Mouse (Mus musculus) retina, adult 2 months (tissue): ENCODE measurements around the gene Cpped1.
A peak's percentile ranks its signal among the peaks of the same experiment; 100 is the strongest.

Experiments used
- DNase-seq: peaks from one replicate; pipeline ENCODE4 v3.0.0-alpha.2; 2012; ENCODE audit warnings: low read depth, low spot score

Gene Cpped1

DNA sequence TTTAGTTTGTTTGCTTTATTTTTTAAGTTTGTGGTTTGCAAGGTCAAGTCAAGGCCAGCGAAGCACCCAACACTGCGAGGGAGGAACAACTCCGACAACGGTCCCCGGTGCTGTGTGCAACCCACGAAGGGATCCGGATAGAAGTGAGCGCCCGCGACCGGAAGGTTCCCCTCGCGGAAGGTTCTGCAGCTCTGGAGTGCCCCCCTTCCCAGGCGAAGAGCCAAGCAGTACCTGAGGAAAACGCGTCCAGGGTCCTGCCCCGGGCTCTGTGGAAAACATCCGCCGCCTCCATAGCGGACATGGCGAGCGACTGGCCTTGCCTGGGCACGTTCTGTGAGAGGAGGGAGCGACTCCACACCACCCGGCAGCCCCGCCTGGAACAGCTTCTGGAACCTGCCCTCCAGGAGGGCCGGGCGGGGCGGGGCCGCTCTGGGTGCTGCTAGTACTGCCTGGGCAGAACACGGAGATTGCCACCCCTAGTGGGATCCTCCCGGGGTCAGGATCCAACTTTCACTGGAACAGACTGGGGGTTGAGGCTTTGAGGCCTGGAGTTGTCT, at the start of gene Cpped1:
Gene Cpped1 (minus strand): TSS at position 411 of the 557 bp plus-strand sequence.
- DNase-seq: peak; percentile 82

DNA sequence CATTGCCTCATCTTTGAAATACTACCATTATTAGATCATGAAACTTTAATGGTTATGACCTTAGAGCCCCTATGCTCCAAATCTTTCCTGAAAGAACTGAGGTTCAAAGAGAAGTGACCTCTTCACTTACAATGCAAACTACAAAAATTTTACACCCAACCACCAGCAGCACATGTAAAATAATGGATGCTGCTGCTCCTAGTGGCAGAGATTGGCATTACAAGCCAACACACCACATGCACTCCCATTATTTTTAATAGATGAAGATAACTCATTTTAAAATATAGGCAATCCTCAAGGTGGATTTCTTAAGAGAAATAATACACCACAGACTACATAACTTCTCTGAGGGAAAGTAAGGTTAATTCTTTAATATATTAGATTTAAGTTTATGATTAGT, 31.2 kb upstream of the Cpped1 start:
- peak; percentile 13 for DNase-seq

DNA sequence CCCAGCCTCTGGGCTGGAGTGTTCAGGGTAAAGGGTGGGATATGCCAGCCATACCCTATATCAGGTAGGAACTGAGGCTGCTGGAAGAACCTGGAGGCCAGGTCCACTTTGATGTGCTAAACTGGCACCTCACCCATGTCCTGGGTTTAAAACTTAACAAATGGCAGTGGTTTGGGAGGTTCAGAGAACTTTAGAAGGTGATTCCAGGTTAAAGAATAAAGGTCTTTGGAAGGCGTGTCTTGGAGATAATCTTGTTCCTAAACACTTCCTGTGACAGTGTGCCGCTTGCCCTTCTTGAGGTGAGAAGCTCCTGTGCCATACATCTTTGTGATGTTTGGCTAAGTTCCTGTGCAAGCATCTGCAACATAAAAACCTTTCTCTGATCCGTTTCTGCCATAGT, 1.6 kb upstream of the Cpped1 start:
- DNase-seq: no peak

DNA sequence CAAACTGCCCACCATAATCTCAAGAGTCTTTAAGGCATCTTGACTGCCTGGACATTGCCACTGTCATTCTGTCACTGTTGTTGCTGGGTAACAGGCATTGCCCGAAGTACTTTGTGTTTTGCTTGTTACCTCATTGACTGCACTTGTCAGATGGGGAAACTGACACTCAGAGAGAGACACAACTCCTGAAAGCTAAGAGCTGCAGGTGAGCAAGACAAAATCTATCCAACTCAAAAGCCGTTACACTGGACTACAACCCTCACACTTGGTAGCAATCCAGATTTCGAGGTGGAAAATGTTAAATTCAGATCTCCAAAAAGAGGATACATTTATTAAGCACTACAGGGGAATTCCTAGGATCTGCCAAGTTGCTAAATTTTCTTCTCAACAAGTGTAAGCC, 572 bp upstream of the Cpped1 start:
- DNase-seq: no peak

DNA sequence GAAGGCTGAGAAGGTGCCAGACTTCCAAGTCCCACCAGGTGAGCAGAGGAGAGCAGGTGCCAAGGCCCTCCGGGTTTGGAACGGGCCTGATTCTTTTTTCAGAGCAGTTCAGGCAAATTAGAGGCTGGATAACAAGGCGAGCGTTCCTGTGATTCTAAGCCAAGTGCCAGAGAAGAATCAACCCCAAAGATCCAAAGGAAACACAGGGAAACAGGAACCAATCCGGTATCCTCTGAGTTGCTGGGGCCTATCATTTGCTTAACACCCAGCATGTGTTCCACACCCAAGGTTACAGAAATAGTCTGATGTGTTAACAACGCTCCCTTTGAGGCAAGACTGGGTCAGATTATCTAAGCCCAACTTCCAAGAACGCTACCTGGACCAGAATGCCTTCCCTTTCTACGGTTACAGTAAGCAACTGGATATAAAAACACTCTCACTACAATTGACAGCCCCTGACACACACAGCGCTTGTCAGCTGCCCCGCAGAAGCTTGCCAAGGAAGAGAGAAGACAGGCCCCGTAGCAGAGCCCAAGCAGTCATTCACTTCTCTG, 707 bp downstream of the Cpped1 start:
- no peak for DNase-seq

DNA sequence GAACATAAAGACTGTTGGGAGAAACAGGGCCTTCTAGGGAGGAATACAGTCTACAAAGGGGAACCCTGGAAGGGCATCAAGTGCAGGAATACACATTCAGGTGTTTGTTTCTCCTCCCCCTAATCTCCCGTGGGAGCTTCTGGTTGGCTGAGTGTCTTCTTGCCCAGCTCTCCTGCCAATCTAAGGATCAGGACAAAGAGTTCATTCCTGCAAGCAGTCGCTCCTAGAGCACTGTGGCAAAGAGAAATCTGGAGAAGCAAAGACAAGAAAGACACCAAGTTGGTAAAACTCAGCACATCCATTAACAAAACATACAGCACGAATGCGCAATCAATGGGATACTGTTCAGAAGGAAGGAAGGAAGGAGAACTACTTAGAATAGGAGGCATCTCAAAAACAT, 1.4 kb downstream of the Cpped1 start:
- no peak for DNase-seq

DNA sequence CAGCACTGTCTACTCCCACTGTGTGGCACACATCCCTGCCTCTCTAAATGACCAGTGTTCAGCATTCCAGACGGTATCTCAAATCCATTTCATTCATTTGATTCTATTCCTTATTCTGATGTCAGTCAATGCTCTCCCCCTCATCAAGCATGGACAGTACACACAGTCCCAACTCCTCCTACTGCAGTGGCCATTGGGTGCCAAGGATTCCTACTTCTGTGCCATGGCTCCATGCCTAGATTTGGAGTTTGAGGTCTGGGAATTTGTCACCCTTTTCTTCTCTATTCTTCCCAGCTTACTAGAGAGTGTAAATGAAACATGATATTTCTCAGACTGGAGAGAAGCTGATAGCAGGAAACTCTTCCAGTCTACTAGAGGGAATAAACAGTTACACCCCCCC, 2.3 kb downstream of the Cpped1 start:
- DNase-seq: no peak

DNA sequence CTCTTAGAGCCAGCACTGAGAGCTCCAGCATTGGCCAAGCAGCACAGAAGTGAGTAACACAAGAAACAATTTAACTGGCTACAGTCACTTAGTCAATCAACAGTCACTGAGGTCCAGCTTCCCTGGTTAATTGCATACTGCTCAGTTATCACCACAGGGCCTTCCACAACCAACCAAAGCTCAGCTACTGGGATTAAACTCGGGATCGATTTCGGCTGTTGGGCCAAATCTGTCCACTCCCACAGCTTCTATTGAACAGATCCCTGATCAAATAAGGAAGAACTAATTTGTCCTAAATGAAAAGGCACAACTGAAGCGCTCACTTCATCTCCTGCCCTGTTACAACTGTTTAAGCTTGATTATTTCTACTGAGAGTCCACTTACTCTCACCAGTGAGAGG, 4.0 kb downstream of the Cpped1 start:
- no peak for DNase-seq

DNA sequence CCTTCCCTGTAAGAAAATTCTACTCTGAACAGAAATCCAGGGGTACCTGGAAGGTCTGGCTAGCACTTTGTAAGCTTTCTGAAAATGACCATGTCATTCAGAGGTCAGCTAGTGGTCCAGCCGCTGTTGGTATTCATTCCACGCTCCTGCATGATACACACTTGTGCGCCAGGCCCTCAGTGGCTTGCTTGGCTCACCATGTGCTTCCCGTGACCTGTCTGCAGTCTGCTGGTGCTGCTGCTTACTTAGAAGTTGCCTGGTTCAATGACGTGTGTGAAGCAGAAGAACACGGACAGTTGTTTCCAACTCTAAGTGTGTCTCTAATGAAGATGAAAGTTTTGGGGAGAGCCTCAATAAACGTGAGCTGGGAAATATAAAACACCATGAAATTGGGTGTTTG, 7.2 kb downstream of the Cpped1 start:
- DNase-seq: no peak

DNA sequence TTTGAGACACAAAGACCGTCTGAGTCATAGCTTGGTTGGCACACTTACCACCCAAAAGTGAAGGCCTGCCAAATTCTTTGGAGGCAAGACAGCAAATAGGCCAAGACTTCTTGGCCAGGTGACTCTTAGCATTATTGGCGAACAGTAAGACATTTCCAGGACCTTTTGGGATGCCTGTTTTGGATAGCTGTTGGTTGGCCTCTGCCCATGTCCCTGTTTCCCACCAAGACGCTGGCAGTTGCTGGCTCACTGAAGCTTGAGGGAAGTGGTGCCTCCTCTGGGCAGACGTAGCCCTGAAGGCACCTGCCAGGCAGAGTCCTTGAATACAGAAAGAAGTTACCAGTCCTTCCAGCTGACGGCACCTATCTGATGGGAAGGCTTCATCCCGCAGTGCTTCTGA, 8.9 kb downstream of the Cpped1 start:
- DNase-seq: no peak

DNA sequence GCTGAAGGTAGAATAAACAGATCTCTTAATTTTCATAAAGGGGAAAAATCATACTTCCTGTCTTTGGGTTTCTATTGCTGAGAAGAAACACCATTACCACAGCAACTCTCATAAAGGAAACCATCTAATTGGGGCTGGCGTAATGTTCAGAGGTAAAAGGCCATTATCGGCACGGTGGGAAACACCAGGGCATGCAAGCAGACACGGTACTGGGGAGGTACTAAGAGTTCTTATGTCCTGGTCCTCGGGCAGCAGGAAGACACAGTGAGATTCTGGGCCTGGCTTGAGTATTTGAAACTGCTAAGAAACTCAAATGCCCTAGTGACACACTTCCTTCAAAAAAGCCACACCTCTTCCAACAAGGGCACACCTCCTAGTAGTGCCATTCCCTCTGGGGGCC, 12.8 kb downstream of the Cpped1 start:
- no peak for DNase-seq

DNA sequence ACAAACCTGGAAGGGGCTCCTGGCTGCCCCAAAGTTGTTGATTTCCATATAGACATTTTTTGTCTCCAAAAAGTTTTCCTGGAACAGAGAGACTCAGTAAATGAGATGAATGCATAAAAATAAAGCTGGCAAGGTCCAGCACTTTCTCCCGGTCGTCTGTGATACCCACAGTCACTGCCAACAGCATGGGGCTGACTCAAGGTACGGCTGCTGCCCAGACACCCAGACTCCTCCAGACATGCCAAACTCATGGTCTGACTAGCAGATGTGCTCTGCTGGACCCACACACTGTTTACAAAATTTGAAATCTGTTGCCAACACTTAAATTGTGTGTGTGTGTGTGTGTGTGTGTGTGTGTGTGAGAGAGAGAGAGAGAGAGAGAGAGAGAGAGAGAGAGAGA, 14.4 kb downstream of the Cpped1 start:
- no peak for DNase-seq

DNA sequence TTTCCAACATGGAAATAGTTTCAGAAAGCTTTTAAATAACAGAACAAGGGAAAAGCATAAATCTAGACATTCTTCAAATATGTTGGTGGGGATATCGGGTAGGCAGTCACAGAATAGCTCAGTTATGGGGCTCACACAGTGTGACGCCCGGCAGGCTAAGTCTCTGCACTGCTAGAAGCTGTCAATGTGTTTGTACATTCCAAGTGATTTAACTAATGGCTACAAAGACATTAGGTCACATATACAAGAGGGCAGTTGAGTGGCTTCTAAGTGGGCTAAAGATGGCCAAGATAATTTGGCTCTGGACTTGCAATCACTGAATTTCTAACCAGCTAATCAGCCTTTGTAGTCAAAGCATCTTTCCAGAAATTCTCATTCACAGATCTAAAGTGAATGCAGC, 19.1 kb downstream of the Cpped1 start:
- no peak for DNase-seq

DNA sequence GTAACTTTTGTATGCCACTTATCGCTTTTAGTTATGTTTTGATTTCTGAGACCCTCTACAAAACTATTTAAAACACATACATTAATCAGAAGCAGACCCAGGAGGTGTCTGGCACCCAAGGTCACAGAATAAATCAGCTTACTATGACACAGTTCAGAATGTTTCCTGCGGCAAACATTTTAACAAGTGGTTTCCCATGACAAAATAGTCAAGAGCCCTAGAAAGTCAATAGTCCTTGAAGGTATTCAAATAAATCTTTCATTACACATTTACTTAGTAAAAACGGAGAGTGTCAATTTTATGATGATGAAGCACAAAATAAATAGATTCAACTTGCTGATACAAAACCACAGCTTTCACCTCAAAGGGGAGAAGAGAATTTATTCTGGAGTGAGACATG, 19.5 kb downstream of the Cpped1 start:
- DNase-seq: no peak

DNA sequence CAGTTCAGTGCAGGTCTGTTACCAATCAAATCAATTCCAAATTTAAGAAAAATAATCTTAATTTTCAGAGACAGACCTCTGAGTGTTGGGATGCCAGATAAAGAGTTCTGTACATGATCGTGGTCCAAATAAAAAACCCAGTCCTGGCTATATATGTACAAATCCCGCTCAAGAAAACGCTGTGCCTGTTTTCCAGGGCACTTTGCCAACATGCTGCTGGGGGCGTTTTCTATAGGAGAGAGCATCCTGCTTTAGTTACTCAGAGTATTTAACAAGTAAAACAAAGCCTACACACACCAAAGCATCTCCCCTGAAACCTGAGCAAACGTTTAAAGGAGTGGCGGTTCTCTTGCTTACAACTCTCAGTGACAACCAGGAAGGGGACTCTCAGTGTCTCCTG, 27.4 kb downstream of the Cpped1 start:
- DNase-seq: no peak

DNA sequence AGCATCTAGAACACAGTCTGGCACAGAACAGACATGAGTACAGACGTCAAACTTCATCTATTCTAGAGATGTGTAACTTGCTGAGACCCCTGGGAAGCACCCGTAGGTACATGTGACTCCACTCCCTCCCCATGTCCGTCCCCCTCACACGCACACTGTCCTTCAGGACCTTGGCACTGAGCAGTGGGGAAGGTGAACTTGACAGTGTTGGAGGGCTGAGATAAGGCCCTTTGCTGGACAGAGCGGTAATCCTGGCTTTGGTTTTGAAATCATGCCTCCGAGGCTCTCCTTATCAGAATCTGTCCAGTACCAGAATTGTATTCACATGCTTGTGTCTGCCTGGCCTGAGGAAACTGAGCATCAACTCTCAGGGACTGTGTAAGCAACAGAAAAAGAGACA, 28.8 kb downstream of the Cpped1 start:
- DNase-seq: no peak

DNA sequence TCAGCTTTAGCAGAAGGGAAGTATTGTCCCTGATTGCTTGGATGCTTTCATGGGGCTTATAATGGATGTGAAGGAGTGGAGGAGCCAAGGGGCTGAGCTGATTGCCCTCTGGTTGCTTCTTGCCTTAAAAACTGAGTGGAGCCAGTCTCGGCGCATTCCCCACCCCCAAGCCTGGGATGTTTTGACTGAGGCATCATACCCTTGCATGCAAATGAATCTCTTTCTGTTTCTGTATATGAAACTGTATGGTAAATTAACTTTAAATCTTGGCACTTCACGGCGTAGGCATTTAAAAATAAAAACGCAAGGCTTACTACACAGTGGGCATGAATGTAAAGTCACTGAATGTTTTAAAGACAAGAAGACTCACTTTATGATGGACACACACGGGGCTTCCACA, 30.0 kb downstream of the Cpped1 start:
- DNase-seq: no peak

DNA sequence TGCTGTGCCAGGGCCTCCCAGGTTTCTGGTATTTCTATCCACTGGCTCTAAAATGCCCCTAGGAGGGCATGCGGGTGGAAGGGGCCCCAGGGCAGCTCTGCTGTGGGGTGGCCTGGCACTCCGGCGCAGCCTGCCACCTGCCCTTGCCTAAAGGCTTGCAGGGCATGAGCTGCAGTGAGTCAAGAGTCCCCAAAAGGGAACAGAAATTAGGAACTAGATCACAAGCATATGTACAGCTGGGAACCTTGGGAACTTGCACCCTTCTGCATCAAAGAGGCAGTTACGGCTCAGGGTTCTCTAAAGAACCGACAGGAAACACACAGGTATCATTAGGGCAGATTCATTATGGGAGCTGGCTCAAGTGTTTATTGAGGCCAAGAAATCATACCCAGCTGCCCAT, 34.0 kb downstream of the Cpped1 start:
- DNase-seq: no peak

DNA sequence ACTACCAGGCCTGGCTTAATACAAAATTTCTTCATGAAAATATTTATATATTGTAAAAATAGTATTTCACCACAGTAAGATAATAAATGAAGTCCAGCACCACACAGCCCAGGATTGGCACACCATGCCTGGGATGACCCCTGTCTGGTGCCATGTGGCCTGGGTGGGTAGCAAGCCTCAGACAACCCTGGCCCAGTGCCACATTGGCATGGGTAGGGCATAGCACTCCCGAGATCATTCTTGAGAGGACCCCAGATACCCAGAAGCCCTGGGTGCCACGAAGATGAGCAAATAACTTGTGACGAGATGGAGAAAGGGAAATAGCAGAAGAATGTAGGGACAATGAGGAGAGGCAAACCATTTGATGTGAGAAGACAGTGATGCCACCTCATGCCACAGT, 36.0 kb downstream of the Cpped1 start:
- no peak for DNase-seq

DNA sequence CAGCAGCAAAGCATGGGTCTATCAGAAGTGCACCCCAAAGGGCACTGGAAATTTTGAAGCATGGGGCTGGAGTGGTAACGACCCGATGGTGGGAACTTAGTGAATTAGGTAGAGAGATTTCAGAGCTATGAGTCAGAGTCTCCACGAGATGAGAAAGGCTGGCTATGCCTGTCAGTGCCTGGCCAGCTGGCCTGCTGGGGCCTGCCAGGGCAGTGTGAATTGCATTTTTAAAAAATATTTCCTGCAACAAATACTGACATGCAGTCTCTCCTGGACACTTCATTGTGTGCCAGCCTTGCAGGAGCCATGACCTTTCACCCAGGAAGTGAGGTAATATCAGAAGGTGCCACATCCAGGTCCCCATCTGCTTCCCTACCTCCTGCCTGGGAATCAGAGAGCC, 40.8 kb downstream of the Cpped1 start:
- no peak for DNase-seq

DNA sequence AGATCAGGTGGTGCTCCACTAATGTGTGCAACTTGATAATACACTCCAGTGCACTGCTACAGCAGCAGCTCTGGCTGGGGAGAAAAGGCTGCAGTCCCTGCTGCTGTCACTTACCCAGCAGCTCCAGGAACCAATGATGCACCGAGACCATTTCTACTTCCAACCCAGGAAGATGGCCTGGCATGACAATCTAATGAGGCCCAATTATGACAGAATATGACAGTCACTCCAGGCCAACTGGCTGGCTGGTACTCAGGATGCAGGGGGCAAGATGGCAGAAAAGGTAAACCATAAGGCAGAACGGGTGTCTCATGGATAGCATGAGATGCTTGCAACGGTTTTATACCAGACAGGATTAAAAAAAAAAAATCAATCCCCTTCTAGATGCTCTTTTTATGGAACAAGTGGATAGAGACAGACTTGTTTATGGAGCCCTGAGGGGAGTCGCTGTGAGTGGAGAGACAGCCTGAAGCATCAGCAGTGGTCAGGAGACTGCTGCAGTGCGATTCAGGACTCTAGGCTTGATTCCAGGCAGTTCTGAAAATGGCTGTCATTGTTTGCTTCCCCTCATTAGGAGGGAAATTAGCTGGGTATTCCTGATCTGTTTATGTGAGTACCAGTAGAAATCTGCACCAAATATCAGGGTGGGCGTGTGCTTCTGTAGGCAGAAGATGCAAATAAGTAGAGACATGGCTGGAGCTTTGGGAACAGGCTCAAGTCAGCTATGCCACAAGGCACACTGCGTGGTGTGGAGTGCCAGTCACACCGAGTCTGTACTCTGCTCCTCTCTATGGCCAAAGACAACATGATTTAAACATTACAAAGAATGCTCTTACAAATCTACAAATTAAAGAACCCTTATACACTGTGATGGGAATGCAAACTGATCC, 56.3 kb downstream of the Cpped1 start:
- no peak for DNase-seq

DNA sequence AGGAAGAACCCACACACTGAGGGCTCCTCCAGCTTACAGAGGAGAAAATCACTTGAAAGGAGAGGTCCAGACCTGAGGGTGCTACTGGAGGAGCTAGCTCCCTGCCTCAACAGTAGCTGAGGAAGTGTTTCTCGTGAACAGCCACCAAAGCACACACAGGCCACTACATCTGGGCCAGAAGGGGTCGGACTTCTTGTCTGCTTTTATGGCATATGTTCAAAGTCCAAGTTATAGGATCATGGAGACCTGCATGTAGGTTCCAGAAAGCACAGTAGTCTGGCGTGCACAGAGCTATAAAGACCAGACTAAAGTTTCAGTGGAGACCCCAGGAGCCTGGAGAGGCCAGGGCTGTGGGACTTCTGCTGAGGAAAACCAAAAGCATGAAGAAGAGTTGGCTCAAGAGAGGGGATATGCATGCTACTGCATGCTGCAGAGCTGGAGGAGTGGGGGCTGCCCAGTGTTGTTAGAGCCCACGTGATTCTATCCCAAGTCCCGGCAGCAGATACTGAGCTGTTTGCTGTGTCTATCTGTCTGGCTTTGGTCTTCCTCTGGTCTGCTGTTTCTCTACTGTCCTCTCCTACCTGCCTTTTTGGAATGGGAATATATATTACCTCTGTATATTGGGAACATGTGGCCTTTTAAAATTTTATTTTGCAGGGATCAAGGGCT, 60.1 kb downstream of the Cpped1 start:
- DNase-seq: no peak

DNA sequence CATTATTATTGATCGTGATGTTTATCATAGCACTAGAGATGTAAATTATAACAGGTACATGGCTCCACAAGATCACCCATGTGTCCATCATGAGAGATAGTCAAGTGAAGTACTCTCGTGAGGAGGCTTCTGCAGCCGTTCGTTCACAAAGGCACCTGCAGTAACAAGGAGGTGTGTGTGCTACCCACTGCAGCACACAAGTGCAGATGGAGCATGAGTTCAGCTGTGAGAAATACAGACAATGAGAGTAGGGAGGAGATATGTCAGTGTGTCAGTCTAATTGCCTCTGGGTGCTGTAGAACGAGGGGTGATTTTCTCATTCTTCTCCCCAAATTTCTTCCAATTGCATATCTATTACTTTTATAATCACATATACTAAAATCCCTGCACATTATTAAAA, 63.9 kb downstream of the Cpped1 start:
- no peak for DNase-seq
